Mouse (Mus musculus): ENCODE measurements around the gene Itm2c.

Gene Itm2c

DNA sequence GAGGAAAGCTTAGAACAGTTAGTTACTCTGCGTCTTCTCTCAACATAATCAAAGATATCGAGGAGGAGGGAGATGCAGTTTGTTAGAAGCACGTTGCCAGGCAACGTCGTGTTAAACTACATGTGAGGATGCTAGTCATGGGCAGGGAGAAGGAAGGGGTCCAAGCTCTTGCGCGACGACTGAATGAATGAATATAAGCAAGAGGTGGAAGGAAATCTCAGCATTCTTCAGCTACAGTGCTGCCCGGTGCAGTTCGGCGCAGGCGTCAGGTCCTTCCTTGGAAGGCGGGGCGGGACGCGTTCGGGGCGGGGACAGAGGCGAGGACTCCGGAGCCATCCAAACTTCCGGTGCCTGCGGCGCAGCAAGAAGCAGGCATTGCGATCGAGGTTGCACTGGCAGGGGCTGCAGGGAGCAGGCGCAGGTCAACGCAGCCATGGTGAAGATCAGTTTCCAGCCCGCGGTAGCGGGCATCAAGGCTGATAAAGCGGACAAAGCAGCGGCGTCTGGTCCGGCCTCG lies at the start of gene Itm2c:
Gene Itm2c (plus strand): TSS at position 51 of the 517 bp plus-strand sequence.
- DNase-seq (ENCODE audit: low spot score), result peak; percentile 95

DNA sequence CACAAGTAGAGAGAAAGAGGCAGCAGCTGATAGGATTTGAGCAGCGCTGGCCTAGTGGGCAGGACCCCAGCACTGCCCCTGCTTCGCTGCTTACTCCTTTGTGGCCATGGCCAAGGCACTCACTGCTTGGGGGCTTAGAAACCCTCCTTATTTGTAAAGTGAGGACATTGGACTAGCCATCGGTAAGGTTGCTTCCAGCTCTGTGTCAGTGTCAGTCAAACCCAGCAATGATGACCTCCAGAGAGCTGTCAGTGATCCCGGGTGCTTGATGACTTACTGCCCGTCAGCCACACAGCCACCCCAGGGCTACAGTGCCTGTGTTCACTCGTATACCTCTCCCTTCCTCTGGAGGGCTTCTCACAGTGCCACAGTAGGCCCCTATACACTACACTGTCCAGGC lies 49.1 kb upstream of the Itm2c start:
- DNase-seq (ENCODE audit: low spot score), result no peak

DNA sequence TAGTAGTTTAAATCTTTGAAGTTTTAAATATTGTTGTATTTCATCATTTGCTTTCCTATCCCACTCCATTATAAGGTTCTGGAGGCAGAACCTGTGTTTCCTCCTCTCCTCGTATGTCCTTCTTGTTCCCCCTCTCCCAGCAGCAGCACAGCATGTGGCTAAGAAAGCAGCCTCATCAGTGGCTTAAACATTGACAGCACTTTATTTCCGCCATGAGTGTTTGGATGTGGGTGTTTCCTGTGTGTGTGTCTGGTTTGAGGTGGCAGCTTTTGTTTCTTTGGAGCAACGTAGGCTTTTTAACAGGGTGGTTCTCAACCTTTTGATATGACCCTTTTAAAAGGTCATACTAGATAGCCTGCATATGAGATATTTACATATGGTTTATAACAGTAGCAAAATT lies 48.6 kb upstream of the Itm2c start:
- no peak for DNase-seq (ENCODE audit: low spot score)

DNA sequence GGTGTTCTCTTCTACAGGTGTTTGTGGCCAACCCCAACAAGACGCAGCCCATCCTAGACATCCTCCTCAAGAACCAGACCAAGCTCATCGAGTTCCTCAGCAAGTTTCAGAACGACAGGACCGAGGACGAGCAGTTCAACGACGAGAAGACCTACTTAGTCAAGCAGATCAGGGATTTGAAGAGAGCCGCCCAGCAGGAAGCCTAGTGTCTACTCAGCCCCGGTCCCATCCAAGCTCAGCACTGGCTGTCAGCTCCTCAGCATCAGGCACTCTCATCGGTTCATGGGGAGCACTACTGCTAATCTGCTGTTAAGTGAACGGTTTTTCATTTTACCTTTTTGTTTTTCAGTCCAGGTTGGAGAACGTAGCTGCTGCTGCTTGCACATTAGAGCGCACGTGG lies 45.1 kb upstream of the Itm2c start:
- DNase-seq (ENCODE audit: low spot score), result no peak

DNA sequence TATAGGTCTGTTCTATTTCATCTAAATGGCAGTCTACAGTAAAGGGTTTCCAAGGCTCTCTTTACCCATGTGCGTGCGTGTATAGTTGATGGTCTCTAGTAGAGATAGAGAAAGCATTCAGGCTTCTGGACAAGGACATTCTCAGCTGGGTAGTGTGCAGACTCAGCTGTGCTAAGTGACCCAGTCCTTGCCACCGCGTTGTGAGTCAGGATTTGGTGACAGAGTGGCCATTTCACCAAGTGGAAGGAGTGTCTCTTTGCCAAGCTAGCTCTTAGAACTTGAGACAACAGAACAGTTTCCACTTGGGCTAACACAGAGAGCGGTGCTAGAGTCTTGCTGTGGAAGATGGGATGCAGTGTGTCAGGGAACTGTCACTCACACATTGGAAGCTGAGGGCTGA lies 43.2 kb upstream of the Itm2c start:
- DNase-seq (ENCODE audit: low spot score), result no peak

DNA sequence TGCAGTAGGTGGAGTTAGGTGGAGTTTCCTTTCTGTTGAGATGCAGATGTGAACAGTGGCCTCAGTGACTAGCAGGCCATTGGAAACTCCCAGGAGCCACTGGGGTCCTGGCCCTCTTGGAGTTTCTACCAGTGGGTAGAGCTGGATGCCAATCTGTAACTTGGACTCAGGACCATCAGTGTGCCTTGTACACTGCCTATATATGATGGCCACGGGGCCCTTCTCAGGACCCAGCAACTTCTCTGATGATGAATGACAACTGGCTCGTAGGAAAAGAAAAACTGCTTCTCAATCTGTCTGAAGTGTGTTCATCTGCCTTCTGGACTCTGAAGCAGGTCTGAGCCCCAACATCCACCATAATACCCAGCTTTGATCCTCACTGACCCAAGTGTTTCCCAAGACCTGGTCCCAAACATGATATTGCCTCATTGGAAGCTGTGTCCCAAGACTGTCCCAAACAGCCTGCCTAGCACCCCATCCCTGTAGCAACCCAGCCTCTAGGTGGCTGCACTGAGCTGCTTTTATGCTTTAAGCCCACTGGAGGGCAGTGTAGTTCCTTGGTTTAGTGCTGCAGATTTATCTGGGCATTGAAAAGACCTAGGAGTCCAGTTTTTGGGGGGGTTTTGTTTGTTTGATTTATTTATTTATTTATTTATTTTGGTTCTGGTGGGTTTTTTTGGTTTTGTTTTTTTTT lies 40.9 kb upstream of the Itm2c start:
- peak; percentile 80 for DNase-seq (ENCODE audit: low spot score)

DNA sequence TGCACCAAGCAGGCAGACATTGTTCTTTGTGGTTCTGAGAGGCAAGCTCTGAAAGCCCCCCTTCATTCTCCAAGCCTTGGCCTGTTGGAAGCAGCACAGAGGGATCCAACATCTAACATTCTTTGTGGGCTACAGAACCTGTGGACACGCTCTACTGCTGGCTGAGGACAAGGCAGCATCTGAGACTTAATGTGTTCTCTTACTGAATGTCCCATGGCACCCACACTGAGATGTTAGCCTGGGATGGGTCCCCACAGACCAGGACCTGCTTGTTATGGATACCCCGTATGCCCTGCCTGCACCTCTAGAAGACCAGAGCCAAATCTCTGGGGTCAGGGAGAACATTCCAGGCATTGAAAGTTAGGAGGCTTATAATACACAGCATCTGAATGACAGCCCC lies 40.2 kb upstream of the Itm2c start:
- no peak for DNase-seq (ENCODE audit: low spot score)

DNA sequence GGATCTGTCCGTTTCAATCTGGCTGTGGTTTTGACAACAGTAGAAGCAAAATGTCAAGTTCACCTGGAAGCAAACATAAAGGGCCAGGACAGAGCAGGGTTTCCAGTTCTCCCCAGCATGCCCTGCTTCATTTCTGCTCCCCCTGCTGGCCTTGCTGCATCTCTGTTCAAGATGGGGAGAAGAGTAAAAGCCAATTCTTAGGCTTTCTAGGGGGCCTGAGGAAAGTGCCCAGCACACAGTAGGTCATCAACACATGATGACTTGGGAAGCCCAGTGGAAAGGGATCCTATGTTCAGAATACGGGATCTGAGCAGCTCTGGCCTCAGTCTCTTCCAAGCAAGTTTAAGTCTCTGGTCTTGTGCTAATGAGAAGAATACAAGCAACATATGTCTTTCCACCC lies 39.6 kb upstream of the Itm2c start:
- DNase-seq (ENCODE audit: low spot score), result no peak

DNA sequence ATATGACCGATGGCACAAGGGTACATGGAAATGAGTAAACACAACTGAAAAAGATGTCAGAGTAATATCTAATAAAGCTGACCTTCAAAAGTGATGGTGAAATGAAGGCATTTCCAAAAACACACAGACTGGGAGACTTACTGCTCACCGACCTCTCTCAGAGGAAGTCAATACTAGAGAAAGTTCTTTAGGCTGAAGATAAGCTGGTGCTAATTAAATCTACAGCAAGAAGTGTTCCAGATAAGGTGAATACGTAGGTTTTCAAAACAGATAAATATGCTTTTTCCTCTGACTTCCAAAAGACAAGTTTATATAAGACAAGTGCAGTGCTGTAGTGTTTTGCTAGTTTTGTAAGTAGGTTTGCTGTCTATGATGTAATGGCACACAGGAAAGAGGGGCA lies 37.8 kb upstream of the Itm2c start:
- no peak for DNase-seq (ENCODE audit: low spot score)

DNA sequence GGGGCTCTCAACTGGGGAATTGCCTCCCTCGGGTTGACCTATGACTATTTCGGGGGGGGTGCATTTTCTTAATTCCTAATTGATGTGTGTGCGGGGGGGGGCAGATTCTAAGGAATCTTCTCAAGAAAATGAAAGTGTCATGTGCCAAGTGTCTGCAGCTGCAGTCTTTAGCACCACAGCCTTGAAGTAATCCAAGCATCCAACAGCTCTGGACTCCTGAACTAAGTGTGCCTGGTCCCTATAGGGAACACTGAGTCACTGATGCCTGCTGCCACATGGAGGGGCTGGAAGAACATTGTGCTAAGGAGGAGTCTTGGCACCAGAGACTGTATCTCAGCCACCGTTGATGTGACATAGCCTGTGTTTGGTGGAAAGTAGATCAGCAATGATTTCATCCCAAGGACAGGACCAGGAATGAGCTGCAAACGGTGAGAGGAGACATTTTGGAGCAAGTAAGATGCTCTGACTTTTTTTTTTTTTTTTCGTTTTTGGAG lies 36.8 kb upstream of the Itm2c start:
- DNase-seq (ENCODE audit: low spot score), result no peak

DNA sequence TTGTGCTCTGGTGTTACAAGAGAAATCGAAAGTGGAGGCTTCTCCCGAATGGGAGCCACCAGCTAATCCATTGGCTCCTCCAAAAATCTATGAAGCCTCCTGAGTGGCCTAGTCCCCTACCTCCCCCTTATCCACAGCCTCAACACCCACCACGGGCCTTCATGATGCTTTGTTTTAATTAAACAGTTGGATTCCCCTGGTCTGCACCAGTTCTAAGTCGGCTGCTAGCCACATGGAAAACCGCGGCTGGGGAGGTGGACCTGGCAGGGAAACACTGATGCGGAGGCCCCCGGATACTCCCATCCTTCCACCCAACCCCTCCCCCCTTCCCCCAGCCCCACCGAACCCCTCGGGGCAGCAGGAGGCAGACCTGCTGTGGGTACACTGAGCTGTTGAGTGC lies 29.7 kb upstream of the Itm2c start:
- peak; percentile 70 for DNase-seq (ENCODE audit: low spot score)

DNA sequence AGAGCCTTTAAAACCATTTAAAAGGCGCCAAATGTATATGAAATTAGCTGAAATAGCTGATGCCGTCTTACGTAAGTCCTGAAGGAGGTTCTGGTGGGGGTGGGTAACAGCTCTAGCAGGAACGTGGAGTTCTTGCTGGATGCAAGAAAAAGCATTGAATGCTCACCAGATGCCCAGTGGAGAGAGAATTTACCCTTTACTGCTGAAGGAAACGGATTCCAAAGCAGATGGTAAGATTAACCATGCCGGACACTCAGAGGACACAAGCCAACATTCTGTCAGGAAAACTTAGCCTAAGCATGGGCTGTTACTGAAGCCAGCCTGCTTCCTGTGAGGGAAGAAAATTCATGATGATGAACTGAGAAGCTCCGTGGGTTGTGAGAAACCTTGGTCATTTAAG lies 24.1 kb upstream of the Itm2c start:
- no peak for DNase-seq (ENCODE audit: low spot score)

DNA sequence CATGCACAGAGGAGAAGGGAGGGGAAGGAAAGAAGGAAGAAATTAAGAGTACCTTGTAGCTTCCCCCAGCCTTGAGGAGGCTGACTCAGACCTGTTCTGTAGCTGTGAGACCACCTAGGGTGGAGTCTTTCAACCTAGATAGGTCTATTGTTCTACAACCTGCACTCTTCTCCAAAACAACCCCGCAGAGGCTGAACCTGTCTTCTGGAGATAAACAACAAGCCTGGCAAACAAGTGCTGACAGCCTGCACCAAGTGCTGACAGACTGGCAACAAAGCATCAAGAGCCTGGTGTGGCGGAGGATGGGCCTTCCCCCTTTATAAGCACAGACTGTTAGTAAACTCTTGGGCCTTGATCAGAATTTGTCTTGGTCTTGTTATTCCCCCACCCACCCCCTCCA lies 23.5 kb upstream of the Itm2c start:
- no peak for DNase-seq (ENCODE audit: low spot score)

DNA sequence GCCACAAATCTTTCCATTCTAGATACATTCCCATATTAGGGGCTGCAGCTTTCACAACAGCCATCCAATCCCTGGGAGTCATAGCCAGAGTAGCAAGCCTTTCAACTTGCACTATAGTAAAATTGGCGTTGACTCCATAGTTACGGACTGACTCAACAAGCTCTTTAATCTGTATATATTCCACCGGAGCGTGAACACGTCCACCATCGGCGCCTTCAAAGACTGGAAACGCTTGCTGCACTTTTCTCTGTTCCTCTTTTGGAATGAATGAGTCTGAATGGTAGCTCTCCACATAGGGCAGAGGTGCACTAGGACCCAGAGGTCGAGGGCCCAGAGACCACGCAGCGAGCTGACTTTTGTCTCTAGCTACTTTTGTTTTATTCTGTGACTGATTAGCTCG lies 12.1 kb upstream of the Itm2c start:
- DNase-seq (ENCODE audit: low spot score), result no peak

DNA sequence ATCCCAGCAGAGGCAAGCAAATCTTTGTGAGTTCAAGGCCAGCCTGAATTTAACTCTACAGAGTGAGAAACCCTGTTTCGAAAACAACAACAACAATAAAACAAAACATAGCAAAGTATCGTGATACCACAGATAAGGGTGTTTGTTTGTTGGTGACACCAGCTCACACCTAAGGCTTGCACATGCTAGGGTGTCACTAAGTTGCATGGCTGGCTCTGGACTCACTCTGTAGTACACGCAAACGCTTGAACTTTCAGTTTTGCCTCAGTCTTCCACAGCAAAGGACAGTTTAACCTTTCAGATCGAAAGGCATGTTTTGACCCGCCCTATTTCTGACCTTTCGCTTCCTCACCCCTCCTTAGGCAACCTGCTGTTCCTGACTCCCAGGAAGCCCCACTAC lies 6.9 kb upstream of the Itm2c start:
- no peak for DNase-seq (ENCODE audit: low spot score)

DNA sequence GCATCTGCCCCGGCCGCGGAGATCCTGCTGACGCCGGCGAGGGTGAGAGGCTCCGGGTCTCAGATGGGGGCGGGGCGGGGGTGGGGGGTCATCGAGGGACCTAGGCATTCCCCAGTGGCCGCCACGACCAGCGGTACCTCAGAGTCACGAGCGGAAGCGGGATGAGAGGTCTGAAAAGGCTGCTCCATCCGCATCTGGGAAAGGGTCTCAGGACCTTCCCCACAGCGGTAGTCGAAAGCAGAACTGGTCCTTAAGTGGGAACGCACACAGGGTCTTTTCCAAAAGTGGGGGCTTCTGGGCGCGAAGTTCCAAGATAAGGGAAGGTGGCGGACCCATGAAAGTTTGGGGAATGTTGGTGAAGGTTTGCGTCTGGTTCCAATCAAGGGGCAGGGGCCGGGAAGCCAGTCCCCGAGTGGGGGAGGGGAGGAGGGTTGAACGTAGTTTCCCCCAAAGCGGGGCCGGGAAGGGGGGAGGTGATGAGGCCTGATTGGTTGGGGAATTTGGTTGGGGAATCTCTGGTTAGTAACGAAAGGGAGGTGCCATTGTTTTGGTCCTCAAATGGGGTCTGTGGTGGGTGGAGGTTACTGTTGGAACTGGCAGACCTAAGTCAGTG lies 773 bp downstream of the Itm2c start:
- DNase-seq (ENCODE audit: low spot score), result peak; percentile 70

DNA sequence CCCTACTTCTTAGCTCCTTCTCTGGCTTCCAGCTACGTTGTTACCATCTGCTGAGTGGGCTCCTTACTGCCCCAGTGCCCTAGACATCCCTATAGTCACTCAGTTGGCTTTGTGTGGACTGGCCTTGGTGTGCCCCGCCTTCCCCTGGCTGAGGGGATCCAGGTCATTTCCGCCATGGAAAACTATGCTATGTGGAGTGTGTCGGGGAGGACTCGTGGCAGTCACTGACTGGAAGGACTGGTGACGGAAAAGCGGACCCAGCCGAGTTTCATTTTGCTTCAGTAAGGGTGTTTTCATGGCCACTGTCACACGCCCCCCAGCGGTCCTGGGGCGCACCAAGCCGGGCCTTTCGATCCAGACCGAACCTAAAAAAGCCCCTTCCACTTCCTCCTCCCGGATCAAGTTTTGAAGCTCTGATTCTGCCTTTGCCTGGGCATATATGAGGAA lies 1.3 kb downstream of the Itm2c start:
- peak; percentile 69 for DNase-seq (ENCODE audit: low spot score)

DNA sequence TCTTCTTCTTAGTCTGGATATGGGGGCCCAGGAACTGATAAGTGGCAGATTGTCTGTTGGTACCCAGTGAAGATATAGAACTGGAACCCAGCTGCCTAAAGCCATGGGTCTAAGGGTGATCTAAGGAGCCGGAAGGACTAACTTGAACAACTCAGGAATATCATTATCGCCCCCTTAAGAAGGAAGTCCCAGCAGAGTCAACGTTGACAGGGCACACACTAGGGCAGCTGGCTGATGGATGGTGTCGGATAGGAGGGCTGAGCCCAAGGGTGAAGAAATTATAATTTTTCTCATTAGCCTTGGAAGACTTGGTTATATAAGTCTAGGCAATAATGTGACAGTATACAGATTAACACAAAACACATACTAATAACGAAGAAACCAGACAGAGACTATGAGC lies 2.0 kb downstream of the Itm2c start:
- no peak for DNase-seq (ENCODE audit: low spot score)

DNA sequence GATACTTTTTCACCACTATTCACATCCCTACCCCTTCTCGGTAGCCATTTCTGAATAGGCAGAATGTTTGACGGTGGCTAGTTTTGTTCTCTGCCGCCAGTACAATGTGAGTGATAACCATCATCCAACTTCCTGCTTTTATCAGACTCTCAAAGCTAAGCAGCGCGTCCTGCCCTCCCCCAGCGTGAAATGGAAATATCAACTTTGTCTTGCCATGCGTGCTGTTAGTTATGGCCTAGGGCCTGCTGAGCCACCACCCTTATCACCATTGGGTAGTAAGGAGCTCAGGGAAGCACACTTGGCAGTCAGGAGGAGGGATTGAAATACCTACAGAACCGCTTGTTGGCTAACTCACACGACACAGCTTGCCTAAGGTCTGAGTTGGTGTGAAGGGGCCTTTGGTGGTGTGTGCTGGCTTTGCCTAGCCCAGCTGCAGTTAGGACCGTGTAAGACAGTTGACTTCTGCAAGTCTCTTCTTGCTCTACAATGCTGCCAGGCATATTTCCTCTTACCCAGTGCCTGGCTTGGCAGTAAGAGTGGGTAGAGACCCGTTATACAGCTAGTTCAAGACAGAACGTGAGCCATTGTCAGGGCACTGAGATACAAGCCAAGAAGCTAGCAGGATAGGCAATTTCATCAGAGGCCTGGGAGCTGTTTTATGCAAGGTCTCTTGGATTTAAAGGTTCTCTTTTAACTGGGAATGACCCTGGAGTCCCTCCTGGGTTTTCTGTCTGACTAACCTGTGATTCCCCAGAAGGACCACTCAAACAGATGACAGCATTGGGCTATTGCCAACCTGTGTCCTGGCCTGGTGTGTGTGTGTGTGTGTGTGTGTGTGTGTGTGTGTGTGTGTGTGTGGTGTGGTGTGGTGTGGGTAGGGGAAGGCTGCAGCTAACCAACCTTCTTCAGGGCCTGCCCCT lies 3.0 kb downstream of the Itm2c start:
- DNase-seq (ENCODE audit: low spot score), result no peak

DNA sequence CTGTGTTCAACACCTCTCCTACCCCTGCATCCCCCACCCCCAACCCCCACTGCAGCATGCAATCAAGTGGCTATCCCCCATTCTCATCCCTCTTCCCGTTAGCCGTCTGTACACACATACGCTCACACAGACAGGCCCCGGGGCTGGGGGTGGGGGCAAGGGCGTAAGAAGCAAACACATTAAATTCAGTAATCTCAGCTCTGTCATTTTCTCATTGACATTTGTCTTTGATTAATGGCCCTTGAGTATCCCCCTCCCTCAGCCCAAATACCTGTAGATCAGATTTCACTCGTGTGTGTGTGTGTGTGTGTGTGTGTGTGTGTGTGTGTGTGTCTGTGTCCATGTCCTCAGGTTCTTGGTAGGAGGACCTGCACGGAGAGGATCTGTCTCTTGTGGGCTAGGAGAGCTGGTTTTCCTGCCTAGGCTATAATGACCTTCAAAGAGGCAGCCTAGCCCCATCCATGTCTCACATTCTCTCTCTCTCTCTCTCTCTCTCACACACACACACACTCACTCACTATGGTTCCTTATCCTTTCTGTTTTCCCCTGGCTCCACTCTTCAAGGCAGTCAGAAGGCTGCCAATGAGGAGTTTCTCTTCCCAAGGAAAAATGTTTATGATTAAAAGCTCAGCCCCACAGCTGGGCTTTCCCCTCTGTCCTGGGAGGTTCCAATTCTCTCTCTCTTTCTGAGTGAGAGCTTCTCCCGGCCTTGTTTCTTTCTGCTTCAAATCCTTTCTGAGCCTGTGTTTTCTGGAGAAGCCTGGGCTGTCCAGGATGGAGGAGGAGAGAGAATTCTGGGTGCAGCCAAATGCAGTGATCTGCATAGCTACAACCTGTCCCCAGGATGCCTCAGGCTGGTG lies 4.0 kb downstream of the Itm2c start:
- no peak for DNase-seq (ENCODE audit: low spot score)

DNA sequence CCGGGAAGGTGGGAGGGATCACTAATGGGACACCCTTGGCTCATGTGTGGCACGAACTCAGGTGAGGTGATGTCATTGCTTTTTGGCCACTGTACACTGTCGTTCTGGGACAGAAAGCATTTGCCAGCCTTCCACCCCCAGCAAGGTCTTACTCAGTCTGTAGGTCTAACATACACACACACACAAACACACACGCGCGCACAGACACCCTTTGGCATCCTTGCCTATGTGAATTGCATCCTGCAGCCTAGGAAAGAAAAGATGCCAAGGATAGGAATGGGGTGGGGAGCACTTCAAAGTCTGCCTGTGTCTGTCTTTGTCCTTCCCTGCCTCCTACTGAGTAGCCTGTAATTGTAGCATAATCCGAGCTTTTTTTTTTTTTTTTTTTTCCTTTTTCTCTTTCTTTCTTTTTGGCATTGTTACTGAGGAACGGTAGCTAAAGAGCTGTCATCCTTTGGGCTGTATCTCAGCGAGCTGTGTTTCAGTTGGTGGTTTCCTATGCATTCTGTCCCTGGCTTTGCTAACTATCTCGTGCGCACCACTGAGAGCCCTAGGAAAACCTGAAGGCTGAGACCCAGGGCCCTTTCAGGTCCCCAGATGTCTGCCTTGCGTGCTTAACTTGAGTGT lies 4.8 kb downstream of the Itm2c start:
- no peak for DNase-seq (ENCODE audit: low spot score)

All from testis, postnatal 10 days (tissue).